ENCODE assay signal across 26 mouse cellular contexts in genomic region chr7:55869220-55869619, GRCm38 (mm10). TPM values are rescaled to one million over a fixed set of nuclear protein-coding genes. Genes with fewer than 3 reads are reported as not detected.
DNase-seq lines count a peak whose midpoint lies in the region; ATAC-seq and TF ChIP-seq lines count a peak whose summit lies in the region.
"Had no signal": no experiment of that assay in that cellular context is flagged by ENCODE, and none has a peak within 500 bp of the region (broad histone marks: within the 10 kb centered on the region; RNA-seq: fewer than 3 reads in every experiment).

No protein-coding gene starts in this region.

- H3K4me2 ChIP-seq in kidney, embryonic 15.5 days = no peak overlapping the region
- no peak overlapping the region for H3K4me2 ChIP-seq in kidney, postnatal 0 days (ENCODE audit: low read length)
- H3K4me2 ChIP-seq: embryonic facial prominence, embryonic 15.5 days; forebrain, embryonic 12.5 days; heart, embryonic 11.5 days; hindbrain, embryonic 12.5 days; liver, embryonic 11.5 days; lung, embryonic 15.5 days; midbrain, embryonic 11.5 days; neural tube, embryonic 12.5 days had no signal

- ATAC-seq in kidney, embryonic 15.5 days (replicated peaks; ENCODE audit: low FRiP score) = no peak; the same call in 1 of the 2 replicates
- peak; percentile 24 for ATAC-seq in CD4-positive, CD25-positive, alpha-beta regulatory T cell, adult 4 months
- ATAC-seq in kidney, postnatal 0 days (replicated peaks; ENCODE audit: low FRiP score, low read depth) = no peak; the same call in 1 of the 2 replicates
- ATAC-seq: forebrain, postnatal 0 days; hindbrain, postnatal 0 days; midbrain, embryonic 16.5 days had no signal

- H3K9me3 ChIP-seq in kidney, embryonic 15.5 days (replicated peaks) = no peaks in the 10 kb centered on the region
- no peaks in the 10 kb centered on the region for H3K9me3 ChIP-seq in kidney, postnatal 0 days (replicated peaks; ENCODE audit: low read length)
- H3K9me3 ChIP-seq: embryonic facial prominence, embryonic 10.5 days; embryonic facial prominence, embryonic 15.5 days; forebrain, embryonic 12.5 days; hindbrain, embryonic 12.5 days; lung, embryonic 15.5 days; neural tube, embryonic 12.5 days had no signal

- H3K36me3 ChIP-seq in kidney, embryonic 15.5 days = peaks cover 21% of the 10 kb centered on the region
- H3K36me3 ChIP-seq in kidney, postnatal 0 days (ENCODE audit: insufficient read depth, low read length) = peaks cover 14% of the 10 kb centered on the region

- no peaks in the 10 kb centered on the region for H3K27me3 ChIP-seq in kidney, embryonic 15.5 days
- no peaks in the 10 kb centered on the region for H3K27me3 ChIP-seq in kidney, postnatal 0 days (ENCODE audit: insufficient read depth, low read length)
- H3K27me3 ChIP-seq: embryonic facial prominence, embryonic 15.5 days; forebrain, embryonic 12.5 days; hindbrain, embryonic 12.5 days; lung, embryonic 15.5 days; neural tube, embryonic 12.5 days had no signal

- H3K9ac ChIP-seq in kidney, embryonic 15.5 days = no peak overlapping the region
- no peak overlapping the region for H3K9ac ChIP-seq in kidney, postnatal 0 days (ENCODE audit: low read depth, low read length)
- H3K9ac ChIP-seq: embryonic facial prominence, embryonic 15.5 days; forebrain, embryonic 12.5 days; forebrain, postnatal 0 days; hindbrain, embryonic 12.5 days; lung, embryonic 15.5 days; neural tube, embryonic 12.5 days had no signal

- no peak for TF ChIP-seq CTCF in kidney, postnatal 0 days (IDR thresholded peaks at IDR 0.05; ENCODE audit: low read depth)

- peak; percentile 53 for DNase-seq in heart, adult 11 months
- no peak for DNase-seq in heart, adult 9 months (ENCODE audit: low spot score in 2 of 2)
- peak; percentile 34 to 50 for DNase-seq in kidney, adult 8-10 months
- peak; percentile 12 for DNase-seq in kidney, postnatal 0 days (ENCODE audit: low spot score)
- DNase-seq in urinary bladder, postnatal 25 days (ENCODE audit: low spot score) = no peak
- no peak for DNase-seq in thymus, postnatal 14 days
- DNase-seq: adrenal gland, postnatal 10 days; cerebellum, adult 8-10 months; cerebellum, postnatal 25 days; forebrain, postnatal 0 days; gastrocnemius, postnatal 10 days; heart, postnatal 36 days had no signal

- H3K4me1 ChIP-seq in kidney, embryonic 15.5 days = peaks cover 19% of the 10 kb centered on the region; the same call in 1 of the 2 replicates
- 0 out of 2 replicates have a peak, but pooled peaks cover 3% of the 10 kb centered on the region for H3K4me1 ChIP-seq in kidney, postnatal 0 days (replicated peaks; ENCODE audit: insufficient read depth, low read length)
- H3K4me1 ChIP-seq: embryonic facial prominence, embryonic 15.5 days; forebrain, embryonic 12.5 days; hindbrain, embryonic 12.5 days; neural tube, embryonic 12.5 days had no signal

- 55% methylated on average over 3 of the region's 3 CpGs for WGBS in kidney, embryonic 15.5 days
- WGBS in kidney, postnatal 0 days = 45% methylated on average over 3 of the region's 3 CpGs

- H3K27ac ChIP-seq in kidney, embryonic 15.5 days = no peak overlapping the region
- H3K27ac ChIP-seq in kidney, postnatal 0 days = no peak overlapping the region
- H3K27ac ChIP-seq: embryonic facial prominence, embryonic 10.5 days; embryonic facial prominence, embryonic 15.5 days; forebrain, embryonic 12.5 days; hindbrain, embryonic 12.5 days; hindbrain, postnatal 0 days; lung, embryonic 15.5 days; neural tube, embryonic 12.5 days had no signal

- H3K4me3 ChIP-seq in kidney, embryonic 15.5 days (replicated peaks) = no peak overlapping the region
- H3K4me3 ChIP-seq in kidney, postnatal 0 days (replicated peaks; ENCODE audit: low read depth, low read length) = no peak overlapping the region
- H3K4me3 ChIP-seq: embryonic facial prominence, embryonic 10.5 days; embryonic facial prominence, embryonic 15.5 days; forebrain, embryonic 12.5 days; hindbrain, embryonic 12.5 days; lung, embryonic 15.5 days; myocyte; neural tube, embryonic 12.5 days had no signal

RNA-seq across cellular contexts. Expression of gene Cyfip1, which starts 27.7 kb away (rescaled TPM):
- 106 and 112 TPM in 2 replicates for polyA plus RNA-seq in kidney, embryonic 15.5 days (2015; fragmentation: Nextera tagmentation; extraction: Ambion mirVana)
- 100 to 1,000 TPM in 1 of 2 experiments, 10 to 100 TPM in 1; 69.2 to 104 TPM for polyA plus RNA-seq in CD4-positive, CD25-positive, alpha-beta regulatory T cell, adult 4 months (2017; shearing (Covaris generic))
- polyA plus RNA-seq in kidney, postnatal 0 days (2015; fragmentation: Nextera tagmentation; extraction: Ambion mirVana) = 64.0 and 74.2 TPM in 2 replicates

Comparison
In these comparisons a context has a peak if more than half of its experiments do, and no peak if none do; other contexts are left out.
1. DNase-seq: peak in heart, adult 11 months (single experiment), kidney, adult 8-10 months (2 of 2) and kidney, postnatal 0 days (single experiment); none in heart, adult 9 months (0 of 2), urinary bladder, postnatal 25 days (single experiment) and thymus, postnatal 14 days (single experiment).